Mouse (Mus musculus) kidney, postnatal 25 days (tissue): ENCODE results near the gene Fbxo47.

Source experiments
- DNase-seq, 2 experiments: peaks; one replicate each; pipeline ENCODE4 v3.0.0; 2021; ENCODE audit warnings: mixed read lengths in 2 of 2

The Fbxo47 gene

DNA sequence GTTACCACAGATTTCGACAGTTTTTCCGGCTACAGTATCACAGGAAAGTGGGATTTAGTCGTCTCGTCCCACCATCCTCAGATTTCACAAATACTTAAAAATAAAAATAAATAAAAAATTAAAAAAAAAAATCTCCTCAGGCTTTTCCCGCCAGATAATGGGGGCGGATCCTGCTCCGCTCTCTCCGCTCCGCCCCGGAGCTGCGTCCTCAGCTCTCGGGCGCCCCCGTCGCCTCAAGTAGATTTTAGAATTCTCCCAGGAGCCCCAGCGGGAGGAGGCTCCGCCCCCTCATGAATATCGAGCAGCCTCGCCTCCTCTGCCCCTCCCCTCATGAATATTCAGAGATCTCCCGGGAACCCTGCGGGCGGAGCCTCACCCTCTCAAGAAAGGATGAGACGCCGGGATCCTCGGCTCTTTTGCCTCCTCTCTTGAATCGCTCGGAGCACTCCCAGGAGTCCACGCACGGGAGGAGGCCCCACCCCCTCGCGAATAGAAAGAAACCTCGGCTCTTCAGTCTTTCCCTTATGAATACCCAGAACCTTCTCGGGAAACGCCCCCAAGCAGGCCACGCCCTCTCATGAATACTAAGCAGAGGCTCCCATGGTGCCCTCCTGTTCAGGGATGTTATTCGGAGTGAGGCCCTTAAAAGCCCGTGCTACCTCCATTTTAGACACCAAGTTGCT is at the start of gene Fbxo47:
Gene Fbxo47, minus strand, starts transcription at position 237 of the 683 bp plus-strand sequence.
- DNase-seq, result peak; percentile 98 to 99

DNA sequence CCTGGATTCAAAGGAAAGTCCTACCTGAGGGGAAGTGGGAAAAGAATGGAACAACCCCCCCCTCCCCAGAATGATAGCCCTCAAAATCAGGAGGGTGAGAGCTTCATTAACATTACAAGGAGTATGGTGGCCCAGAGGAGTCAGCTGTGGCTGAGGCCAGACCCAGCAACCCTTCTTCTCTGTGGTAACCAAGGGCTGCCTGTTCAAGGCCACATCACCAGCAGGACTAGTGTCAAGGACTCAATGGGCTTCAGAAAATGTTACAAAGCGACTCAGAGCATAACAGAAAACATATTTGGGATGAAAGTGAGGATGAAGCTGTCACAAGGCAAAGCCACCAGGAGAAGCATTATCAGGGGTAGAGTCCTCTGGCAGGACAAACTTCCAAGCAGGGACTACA is 49.6 kb upstream of the Fbxo47 start:
- DNase-seq, result no peak

GRCm38 (mm10) chr11:97928905-97929304 is 45.0 kb upstream of the Fbxo47 start:
- no peak for DNase-seq

- no peak for DNase-seq
These were observed 40.3 kb upstream of the Fbxo47 start for GRCm38 (mm10) chr11:97924217-97924616.

GRCm38 (mm10) chr11:97923639-97924038 is 39.7 kb upstream of the Fbxo47 start:
- peak; percentile 7 to 51 for DNase-seq

DNA sequence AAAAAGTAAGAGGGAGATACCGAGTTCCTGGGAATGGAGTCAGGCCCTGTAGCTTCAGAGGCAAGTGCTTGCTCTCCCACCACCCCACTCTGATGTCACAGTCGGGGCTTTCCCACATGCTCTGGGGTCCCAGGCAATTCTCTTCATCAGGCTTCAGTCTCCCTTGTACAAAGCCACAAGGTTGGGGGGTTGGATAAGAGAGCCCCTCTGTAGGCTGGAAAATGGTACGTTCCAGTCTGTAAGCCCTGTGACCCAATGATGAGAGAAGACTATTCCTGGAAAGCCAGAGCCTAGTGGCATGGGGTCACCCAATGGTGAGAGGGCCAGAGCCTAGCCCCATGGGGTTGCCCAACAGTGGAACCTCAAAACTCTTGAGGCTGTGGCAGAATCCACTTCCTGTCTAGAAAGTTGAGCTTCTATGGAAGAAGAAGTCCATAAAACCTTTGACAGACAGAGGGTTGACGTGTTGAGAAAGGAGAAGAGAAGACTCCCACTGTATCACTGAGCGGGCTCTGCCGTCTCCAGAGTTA is 32.1 kb upstream of the Fbxo47 start:
- no peak for DNase-seq

DNA sequence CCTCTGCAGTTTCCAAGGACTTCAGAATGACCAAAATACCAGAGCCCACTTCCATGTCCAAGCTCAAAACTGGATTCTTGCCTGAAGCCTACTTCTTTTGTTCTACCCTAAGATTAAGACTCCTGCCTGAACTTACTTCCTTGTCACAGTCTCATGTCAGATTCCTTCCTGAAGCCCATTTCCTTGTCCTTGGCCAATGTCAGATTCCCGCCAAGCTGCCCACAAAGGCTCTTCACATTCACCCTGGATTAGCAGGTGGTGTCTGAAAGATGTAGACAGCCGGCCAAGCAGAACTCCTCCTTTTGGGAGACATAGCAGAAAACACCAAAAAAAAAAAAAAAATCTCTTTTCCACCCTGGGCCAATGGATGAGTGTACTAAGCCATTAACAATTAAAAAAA is 31.5 kb upstream of the Fbxo47 start:
- no peak for DNase-seq

DNA sequence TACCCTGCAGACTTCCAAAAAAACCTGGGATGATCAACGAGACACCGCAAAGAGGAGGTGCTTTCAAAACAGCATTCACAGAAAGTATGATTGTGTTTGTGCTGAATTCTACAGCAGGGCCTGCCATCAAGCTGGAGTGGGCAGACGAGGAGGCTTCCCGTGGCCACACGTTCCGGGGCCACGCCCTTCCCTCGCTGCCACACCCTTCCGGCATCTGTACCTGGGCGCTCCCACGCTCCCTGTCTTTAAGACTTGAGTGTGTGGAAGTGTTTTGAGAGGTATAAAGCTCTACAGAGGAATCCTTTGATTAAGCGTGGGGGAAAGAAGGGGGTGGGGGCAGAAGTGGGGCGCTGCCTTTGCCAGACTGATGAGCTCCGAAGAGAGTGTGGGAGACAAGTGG is 29.2 kb upstream of the Fbxo47 start:
- DNase-seq, result no peak

DNA sequence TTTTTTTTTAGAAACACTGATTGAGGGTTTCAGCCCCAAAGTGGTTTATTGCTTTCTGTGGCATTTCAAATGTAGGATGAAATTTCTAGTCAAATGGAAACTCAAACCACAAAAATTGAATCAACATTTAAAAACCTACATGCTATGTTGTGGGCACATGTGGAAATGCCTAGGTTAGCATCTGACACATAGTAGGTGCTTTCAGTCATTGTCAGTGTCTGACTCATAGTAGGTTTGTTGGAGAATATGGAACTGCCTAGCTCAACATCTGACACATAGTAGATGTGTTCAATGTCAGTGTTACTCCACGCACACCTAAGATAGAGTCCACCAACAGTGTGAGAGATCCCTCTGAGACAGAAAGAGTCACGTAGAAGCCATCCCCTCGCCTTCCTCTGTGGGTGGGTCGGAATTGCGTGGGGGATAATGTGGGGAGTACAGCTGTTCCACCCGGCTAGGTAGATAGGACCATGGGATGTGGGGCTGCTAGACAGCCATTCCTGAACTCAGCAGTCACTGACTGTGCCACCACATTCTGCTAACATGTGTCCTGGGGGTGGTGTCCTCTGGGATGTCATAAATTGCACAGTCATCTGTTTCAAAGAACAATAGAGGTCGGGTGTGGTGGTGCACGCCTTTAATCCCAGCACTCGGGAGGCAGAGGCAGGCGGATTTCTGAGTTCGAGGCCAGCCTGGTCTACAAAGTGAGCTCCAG is 24.8 kb upstream of the Fbxo47 start:
- no peak for DNase-seq

DNA sequence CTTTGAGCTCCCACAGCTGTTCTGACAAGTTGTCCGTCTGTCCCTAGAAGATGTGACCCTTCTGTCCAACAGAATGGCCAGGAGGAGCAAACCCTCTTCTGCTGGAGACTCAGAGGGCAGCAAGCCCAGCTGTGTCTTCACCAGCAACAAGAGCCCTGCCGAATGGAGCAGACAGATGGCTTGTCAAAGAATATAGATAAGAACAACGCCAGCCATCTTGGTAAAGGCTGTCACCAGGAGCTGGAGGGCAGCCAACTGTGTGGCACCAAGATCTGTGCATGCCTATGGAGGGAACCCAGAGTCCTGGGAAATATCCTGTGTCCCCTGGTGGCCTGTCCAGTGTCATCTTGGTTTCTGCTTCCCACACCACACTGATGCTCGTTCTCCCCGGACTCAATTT is 24.0 kb upstream of the Fbxo47 start:
- no peak for DNase-seq

DNA sequence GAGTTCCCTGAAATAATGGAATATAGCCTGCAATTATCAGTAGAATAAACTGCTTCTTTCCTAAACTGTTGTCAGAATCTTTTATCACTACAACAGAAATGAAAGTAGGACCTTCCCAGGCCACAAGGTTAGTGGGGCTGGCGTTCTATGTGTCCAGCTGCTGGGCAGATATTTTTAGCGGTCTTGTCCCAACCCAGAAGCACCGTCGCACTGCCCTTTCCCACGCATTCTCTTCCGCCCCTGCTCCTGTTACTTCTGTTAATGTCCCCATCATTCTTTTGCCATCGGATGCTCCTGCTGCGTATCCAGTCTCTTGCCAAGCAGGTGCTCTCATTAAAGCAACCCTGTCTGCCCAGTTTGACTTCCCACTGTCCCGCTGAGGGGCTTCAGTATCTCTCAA is 23.0 kb upstream of the Fbxo47 start:
- no peak for DNase-seq

DNA sequence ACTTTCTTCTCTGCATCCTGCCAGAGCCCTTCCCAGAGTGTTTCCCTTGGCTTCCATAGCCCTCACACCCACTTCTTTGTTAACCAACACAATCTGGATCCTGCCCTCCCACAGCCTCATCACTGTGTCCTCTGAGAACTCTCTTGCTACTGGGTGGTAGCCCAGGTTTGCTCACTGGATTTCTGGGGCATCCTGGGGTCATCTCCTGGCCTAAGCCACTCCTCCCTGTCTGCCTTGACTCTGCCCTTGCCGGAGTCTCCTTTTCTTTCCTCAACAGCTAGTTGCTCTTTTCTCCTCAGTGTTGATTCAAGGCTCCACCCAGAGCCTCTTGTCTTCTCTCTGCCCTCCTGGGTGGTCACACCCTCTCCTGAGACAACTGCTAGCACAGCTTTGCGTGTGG is 22.0 kb upstream of the Fbxo47 start:
- DNase-seq, result no peak

DNA sequence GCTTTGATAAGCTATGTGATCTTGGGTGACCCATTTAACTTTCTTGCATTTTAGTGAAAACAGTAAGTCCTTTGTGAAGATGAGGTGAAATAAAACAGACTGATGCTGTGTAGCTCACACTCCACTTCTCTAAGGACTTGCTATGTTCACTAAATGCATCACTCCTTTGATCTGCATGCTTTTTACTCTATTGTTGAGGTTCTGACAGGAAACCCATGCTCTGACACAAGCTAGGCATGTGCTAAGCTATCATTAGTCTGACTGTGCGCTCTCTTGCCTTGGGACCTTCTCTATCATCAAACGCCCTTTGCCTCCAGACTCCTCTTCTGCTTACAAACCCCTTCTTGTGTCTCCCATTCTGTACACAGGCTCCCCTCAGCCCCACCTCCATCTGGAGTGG is 21.6 kb upstream of the Fbxo47 start:
- no peak for DNase-seq

GRCm38 (mm10) chr11:97904801-97905200 is 20.8 kb upstream of the Fbxo47 start:
- DNase-seq, result peak in 1 of 2 experiments; percentile 44

GRCm38 (mm10) chr11:97901806-97902205 is 17.9 kb upstream of the Fbxo47 start:
- no peak for DNase-seq

GRCm38 (mm10) chr11:97899822-97900221 is 15.9 kb upstream of the Fbxo47 start:
- DNase-seq, result peak; percentile 87 to 96

DNA sequence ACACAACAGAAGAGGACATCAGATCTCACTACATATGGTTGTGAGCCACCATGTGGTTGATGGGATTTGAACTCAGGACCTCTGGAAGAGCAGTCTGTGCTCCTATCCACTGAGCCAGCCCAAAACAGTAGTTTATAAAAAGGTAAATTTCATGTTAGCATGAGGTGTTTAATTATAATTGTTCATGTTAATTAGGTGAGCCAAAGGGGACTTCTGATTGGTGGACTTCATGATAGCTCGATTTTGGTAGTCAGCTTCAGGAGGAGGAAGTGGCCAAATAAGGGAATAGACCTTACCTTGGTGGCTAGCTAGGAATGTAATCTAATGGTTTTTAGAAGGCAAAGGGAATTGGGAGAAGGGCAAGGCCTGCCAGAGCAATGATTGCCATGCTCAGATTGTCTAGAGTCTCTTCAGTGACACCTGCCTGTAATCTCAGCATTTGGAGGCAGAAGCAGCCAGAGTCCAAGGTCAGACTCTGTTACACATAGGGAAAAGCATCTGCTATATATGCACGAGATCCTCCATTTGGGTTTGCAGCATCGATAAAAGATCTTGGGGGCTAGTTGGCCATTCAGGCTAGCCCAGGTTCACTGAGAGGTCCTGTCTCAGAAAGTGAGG is 13.7 kb upstream of the Fbxo47 start:
- no peak for DNase-seq

- DNase-seq, result no peak
These were observed 12.7 kb upstream of the Fbxo47 start for GRCm38 (mm10) chr11:97896655-97897054.

DNA sequence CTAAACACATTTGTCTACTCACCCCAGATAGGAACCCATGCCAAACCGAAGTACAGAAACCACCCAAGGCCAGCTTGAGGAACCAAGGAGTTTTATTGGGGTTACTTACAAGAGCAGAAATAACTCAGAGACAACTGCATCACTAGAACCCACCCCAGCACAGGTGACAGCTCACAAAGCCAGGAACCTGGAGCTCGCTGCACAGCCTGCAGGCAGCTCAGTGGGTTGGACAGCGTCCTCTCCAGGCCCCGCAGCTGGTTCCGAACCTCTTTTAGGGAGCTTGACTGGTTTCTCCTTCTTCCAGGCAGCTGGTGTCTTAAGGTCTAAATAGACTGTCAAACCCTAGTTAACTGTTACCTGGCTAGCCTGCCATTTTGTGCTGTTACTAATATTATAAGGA is 7.9 kb upstream of the Fbxo47 start:
- DNase-seq, result no peak

- no peak for DNase-seq
These were observed 1.5 kb upstream of the Fbxo47 start for GRCm38 (mm10) chr11:97885296-97885915.

- DNase-seq, result no peak
These were observed 739 bp upstream of the Fbxo47 start for GRCm38 (mm10) chr11:97884601-97885185.

- DNase-seq, result peak; percentile 71 to 83
These were observed 424 bp downstream of the Fbxo47 start for GRCm38 (mm10) chr11:97883542-97883917.

DNA sequence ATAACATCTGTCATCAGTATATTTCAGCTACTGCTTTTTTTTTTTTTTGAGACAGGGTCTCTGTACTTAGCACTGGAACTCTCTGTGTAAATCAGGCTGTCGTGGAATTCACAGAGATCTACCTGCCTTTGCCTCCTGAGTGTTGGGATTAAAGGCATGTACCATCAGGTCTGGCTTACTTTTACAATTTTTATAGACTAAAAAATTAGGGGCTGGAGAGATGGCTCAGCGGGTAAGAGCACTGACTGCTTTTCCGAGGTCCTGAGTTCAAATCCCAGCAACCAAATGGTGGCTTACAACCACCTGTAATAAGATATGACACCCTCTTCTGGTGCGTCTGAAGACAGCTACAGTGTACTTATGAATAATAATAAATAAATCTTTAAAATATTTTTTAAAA is 3.6 kb downstream of the Fbxo47 start:
- DNase-seq, result no peak
